Mouse (Mus musculus) testis, adult 2 months (tissue): ENCODE results near the gene Stk38l. TPM values are rescaled to one million over a fixed set of nuclear protein-coding genes. Genes with fewer than 3 reads are reported as not detected.
"Not testable (repeated sequence)": the region's sequence is repeated elsewhere in the genome, so short reads cannot be mapped to it uniquely, and the experiment has no call there.

Experiments
- H3K27ac ChIP-seq: fragments of 200-500 bp; 2 replicates; pipeline ENCODE4 v1.5.1; 2012; ENCODE audit warnings: low read depth, low read length; ENCODE audit not compliant: control insufficient read depth, insufficient read depth
- H3K27me3 ChIP-seq: fragments of 200-500 bp; 2 replicates; pipeline ENCODE4 v1.6.1; 2012; ENCODE audit warnings: mild to moderate bottlenecking, low read length, moderate library complexity; ENCODE audit not compliant: control insufficient read depth, insufficient read depth
- H3K36me3 ChIP-seq: fragments of 200-500 bp; 2 replicates; pipeline ENCODE4 v1.6.1; 2012; ENCODE audit warnings: mild to moderate bottlenecking, low read length; ENCODE audit not compliant: control insufficient read depth, insufficient read depth
- H3K4me1 ChIP-seq: fragments of 200-500 bp; 2 replicates; pipeline ENCODE4 v1.6.1; 2012; ENCODE audit warnings: low read length; ENCODE audit not compliant: control insufficient read depth, insufficient read depth
- H3K4me3 ChIP-seq: fragments of 200-500 bp; 2 replicates; pipeline ENCODE4 v1.5.1; 2012; ENCODE audit warnings: low read depth, mild to moderate bottlenecking, low read length, moderate library complexity, mixed read lengths; ENCODE audit not compliant: control insufficient read depth
- CTCF ChIP-seq: fragments of 200-500 bp; IDR thresholded peaks from 2 replicates; pipeline ENCODE4 v1.5.1; 2012; ENCODE audit warnings: low read depth, mild to moderate bottlenecking, inconsistent platforms, low read length, moderate library complexity; ENCODE audit not compliant: control insufficient read depth, insufficient read depth, insufficient replicate concordance
- POLR2A ChIP-seq: fragments of 200-500 bp; IDR thresholded peaks from 2 replicates; pipeline ENCODE4 v1.6.1; 2012; ENCODE audit warnings: low read depth, mild to moderate bottlenecking, inconsistent platforms, low read length, moderate library complexity; ENCODE audit not compliant: control insufficient read depth
- polyA plus RNA-seq: library from polyadenylated mRNA; depleted of rRNA; stranded (reverse); fragments of >200 nt; gene quantifications from 2 replicates; pipeline ENCODE4 v1.2.3, GENCODE M21; 2012

Gene Stk38l
- polyA plus RNA-seq, 1 experiment, result 3.8 TPM

DNA sequence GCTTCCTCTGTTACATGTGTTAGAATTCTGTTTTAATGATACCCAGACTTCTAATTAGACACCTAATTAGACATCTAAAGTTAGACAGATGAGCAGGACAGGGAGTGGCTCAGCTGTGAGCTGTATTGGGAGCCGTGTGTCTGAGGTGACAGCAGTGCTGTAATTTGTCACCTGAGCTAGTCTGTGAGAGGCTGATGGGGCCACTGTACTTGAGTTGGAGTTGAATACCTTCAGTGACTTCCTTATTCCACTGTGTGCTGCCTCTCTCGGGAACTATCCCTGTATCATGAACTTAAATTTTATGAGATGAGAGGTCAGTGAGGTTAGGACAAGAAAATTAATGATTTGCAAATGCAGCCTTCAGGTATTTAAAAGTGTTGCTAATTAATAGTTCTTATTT, 39.8 kb downstream of the Stk38l start:
- no peaks in the 10 kb centered on the region; the same call in none of the 2 replicates for H3K36me3 ChIP-seq
- H3K4me3 ChIP-seq, result no peak overlapping the region
- no peaks in the 10 kb centered on the region for H3K4me1 ChIP-seq
- no peak for TF ChIP-seq POLR2A
- TF ChIP-seq CTCF, result no peak
- no peak overlapping the region for H3K27ac ChIP-seq
- no peaks in the 10 kb centered on the region for H3K27me3 ChIP-seq

- H3K4me3 ChIP-seq, result no peak overlapping the region
- no peak overlapping the region for H3K27ac ChIP-seq
- no peaks in the 10 kb centered on the region for H3K4me1 ChIP-seq
- TF ChIP-seq POLR2A, result no peak
- TF ChIP-seq CTCF, result no peak
- no peaks in the 10 kb centered on the region for H3K27me3 ChIP-seq
- no peaks in the 10 kb centered on the region; the same call in none of the 2 replicates for H3K36me3 ChIP-seq
Measured at GRCm38 (mm10) chr6:146765270-146765669, 40.5 kb downstream of the Stk38l start.

GRCm38 (mm10) chr6:146768813-146769404, 44.1 kb downstream of the Stk38l start:
- H3K36me3 ChIP-seq, result no peaks in the 10 kb centered on the region; the same call in none of the 2 replicates
- H3K27me3 ChIP-seq, result no peaks in the 10 kb centered on the region
- no peak overlapping the region for H3K27ac ChIP-seq
- H3K4me3 ChIP-seq, result no peak overlapping the region
- H3K4me1 ChIP-seq, result no peaks in the 10 kb centered on the region
- no peak for TF ChIP-seq CTCF
- no peak for TF ChIP-seq POLR2A

- no peaks in the 10 kb centered on the region; the same call in none of the 2 replicates for H3K36me3 ChIP-seq
Measured at GRCm38 (mm10) chr6:146770005-146770745, 45.4 kb downstream of the Stk38l start.

GRCm38 (mm10) chr6:146770808-146771207, 46.0 kb downstream of the Stk38l start:
- H3K4me1 ChIP-seq, result no peaks in the 10 kb centered on the region
- H3K27ac ChIP-seq, result no peak overlapping the region
- H3K4me3 ChIP-seq, result no peak overlapping the region
- H3K36me3 ChIP-seq, result no peaks in the 10 kb centered on the region; the same call in none of the 2 replicates
- no peaks in the 10 kb centered on the region for H3K27me3 ChIP-seq
- TF ChIP-seq POLR2A (no peak), CTCF (no peak)

More at GRCm38 (mm10) chr6:146770005-146770745, 45.4 kb downstream of the Stk38l start:
- H3K27ac ChIP-seq, result no peak overlapping the region
- no peaks in the 10 kb centered on the region for H3K4me1 ChIP-seq
- TF ChIP-seq POLR2A (no peak), CTCF (no peak)
- no peaks in the 10 kb centered on the region for H3K27me3 ChIP-seq
- H3K4me3 ChIP-seq, result no peak overlapping the region

DNA sequence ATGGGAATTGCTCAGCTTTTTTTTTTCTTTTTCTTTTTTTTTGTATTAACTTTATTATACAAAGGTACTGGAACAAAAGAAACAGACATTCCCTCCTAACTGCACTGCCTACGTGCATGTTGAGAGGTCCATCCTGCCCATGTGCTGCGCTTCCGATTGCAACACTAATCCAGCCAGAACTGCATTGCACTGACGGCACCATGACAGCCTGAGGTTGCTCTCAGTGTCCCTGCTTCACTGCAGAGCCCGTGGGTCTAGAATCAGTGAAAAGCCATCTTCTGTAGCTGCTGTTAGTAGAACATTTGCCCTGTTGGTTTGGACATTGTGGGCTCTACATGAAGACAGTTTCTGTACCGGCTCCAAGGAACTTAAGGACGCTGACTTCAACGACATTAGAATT, 51.1 kb downstream of the Stk38l start:
- H3K27me3 ChIP-seq, H3K27ac ChIP-seq, H3K4me1 ChIP-seq, H3K4me3 ChIP-seq, H3K36me3 ChIP-seq: not testable (repeated sequence)

DNA sequence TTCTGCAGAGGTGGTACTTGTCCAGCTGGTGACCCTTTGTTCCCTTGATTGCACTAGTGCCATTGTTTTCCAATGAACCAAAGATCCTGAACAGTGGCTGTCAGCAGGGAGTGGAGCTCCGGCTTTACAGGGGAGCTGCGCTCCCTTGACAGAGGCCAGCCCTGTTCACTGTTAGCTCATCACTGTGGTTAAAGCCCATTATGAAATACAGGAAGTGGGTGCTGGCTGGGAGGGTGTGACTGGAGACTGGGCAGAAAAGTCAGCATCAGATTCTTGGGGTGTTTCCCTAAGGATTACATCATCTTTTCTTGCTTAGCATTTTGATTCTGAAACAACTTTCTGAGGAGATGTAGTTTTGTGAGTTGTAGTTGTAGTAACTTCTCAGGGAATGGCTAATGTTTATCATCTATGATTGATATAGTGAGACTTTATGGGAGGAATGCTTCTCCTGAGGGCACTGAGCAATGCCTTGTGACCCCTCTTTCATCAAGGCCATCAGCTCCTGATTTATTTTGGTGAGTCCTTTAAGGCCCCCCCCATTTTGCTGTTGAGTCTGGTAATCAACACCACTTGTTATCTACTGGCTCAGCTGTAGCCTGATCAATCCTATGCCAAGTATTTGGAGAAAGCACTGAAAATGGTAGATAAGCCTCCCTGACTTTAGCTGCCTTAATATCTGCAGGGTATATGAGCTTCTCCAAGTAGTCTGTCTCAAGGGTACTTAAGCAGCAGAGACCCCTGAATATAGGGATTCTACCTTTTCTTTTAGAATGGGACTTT, 52.0 kb downstream of the Stk38l start:
- Histone ChIP-seq H3K4me1 (no peaks in the 10 kb centered on the region), H3K27me3 (no peaks in the 10 kb centered on the region), H3K27ac (peak overlapping the region; percentile 36; the same call in 1 of the 2 replicates), H3K4me3 (peak overlapping the region; percentile 20), H3K36me3 (no peaks in the 10 kb centered on the region)
- no peak for TF ChIP-seq CTCF
- no peak for TF ChIP-seq POLR2A
